Mouse (Mus musculus) A20 (cell line): ENCODE results near the gene Endod1.
"Not testable (repeated sequence)": the region's sequence is repeated elsewhere in the genome, so short reads cannot be mapped to it uniquely, and the experiment has no call there.

ENCODE experiments used
- DNase-seq: peaks from one replicate; pipeline ENCODE4 v3.0.0-alpha.2; 2011; ENCODE audit warnings: low read depth, low spot score

Gene Endod1

DNA sequence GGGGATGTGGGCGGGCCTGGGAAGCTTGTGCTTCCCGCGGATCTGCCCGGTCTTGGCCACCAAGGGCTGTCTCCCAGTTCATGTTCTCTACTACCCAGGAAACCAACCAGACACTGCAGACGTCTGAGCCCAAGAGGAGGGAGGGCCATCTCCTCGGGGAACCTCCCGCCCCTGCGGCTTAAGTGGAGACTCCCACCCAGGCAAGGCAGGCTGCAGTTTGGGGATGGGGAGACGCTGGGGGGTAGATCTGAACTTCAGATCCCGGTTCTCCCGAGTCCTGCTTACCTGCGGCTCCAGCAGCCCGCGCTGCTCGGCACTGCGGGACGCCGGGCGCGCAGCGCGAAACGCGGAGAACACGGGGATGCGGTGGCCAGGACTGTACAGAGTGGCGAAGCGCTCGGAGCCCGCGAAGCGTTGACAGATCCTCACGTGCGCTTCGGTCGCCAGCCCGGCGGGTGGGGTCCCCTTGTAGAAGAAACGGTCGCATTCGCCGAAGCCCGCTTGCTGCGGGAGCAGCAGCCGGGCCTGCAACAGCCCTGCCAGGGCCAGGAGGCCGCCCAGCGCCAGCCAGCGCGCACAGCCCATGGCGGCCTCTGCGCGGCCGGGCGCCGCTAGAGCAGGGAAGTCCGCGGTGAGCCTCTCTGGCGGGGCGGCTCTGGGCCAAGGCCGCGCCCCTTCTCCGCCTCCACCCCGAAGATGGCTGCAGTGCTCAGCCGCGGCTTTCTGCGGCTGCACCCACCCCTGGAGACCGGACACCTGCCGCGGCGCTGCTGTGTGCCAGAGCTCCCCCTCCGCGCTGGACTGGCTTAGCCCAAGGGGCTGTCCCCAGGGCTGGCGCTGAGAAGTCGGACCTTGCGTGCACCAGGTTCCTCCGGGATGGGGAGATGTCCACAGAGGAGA lies 671 bp downstream of the Endod1 start:
- peak; percentile 93 for DNase-seq

DNA sequence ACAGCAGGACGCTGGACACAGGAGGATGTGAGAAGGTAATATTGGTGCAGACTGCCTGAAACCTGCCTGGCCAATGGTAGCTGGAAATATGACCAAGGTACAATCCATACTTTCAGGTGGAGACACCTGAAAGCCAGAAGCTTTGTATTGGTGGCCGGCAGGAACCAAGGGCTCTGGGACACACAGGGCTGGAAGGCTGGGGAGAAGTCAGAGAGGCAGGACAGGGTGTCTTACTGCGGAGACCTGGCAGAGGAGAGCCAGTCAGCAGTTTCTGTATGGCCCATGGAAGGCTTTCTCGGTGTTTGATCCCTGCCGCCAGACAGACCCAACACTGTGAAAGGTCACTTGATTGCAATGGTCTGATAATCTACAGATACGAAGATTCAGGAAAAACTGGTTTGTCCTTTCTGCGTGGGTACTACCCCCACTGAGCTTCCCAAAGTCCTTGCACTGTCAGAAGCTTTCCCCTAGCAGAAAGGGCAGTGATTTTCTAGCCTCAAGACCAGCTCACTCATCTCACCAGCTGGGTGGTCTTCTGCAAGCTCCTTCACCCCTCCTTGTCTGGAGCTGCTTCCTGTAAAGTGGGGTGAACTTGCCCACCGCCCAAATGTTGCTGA lies 1.4 kb downstream of the Endod1 start:
- DNase-seq: no peak

DNA sequence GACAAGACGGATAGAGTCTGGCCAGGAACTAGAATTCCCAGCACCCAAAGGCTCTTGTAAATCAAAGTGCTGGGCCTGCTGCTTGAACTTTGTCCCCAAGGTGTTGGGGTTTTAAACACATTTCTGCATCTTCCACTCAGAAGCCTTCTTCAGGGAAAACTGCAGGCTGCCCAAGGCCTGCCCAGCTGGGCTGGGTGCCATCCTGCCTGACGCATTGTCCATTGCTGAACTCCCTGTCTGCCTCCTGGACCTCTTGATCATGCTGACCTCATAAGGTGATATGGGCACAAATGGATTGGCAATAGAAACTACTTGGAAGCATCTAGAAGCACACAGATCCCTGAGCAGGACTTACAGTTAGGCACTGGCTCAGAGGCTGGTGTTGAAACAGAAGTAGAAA lies 3.2 kb downstream of the Endod1 start:
- no peak for DNase-seq

DNA sequence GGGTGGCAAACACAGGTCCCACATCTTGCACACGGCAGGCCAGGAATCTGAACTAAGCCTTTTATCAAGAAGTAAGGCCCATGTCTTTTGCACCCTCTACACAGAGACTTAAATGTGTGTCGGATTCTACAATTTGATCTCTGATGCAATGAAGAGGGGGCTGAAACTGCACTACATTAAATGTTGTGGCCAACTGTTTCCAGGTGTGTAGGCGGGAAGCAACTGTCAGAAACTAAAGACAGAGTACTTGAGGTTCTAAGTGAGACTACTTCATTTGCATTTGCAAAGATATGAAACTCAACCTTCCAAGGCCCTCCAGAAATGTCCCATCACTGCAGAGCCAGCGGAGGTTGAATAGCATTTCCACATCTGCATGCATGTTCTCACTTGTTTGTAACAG lies 5.2 kb downstream of the Endod1 start:
- DNase-seq: peak; percentile 10

DNA sequence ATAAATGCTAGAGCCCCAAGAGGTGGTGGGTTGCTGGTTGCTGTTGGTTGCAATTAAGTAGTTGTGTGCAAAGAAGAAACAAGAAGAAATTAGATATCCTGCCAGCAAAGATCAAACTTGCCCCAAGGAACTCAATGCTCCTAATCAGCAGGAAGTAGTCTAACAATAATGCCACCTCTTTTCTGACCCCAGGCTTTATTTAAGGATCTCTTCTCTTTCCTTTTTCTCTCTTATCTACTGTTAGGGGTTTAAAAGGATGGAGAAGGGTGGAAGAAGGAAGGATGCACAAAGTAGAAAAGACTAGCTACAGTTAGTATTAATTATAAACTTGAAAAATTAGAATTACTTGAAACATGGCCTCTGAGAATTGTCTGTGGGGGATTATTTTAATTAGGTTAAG lies 8.9 kb downstream of the Endod1 start:
- DNase-seq: no peak

DNA sequence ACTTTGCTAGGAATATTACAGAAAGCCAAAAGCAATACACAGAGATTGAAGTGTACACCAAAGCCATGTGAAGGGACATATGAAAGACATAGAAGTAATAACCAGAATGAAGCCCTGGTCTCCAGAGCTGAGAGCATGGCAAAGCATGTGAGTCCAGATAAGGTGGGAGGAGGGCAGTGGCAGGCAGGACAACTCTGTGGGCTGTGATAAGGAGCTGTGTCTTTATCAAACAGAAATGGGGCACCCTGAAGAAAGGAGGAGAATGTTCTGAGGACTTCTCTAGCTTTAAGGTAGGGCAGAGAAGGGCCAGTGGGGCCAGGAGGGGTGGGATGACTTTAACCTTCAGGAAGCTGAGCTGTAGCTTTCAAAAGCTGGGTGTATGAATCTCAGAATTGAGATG lies 12.0 kb downstream of the Endod1 start:
- no peak for DNase-seq

DNA sequence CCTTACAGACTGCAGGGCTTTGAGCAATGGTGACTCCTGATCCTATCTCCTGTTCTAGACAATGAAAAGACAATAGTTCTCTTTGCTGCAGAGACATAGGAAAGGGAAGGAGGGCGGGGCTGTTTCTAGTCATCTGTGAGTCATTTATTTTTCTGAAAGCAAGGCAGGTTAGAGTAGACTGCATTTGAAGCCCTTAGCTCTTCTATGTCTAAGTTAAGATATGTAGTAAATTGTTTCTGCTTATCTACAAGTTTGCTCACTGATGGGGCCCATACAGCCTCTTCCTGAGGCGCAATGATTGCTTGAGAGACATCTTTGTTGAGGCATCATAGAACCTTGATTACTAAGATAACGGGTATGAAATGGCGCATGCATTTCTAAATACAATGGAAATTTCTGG lies 13.5 kb downstream of the Endod1 start:
- DNase-seq: no peak

DNA sequence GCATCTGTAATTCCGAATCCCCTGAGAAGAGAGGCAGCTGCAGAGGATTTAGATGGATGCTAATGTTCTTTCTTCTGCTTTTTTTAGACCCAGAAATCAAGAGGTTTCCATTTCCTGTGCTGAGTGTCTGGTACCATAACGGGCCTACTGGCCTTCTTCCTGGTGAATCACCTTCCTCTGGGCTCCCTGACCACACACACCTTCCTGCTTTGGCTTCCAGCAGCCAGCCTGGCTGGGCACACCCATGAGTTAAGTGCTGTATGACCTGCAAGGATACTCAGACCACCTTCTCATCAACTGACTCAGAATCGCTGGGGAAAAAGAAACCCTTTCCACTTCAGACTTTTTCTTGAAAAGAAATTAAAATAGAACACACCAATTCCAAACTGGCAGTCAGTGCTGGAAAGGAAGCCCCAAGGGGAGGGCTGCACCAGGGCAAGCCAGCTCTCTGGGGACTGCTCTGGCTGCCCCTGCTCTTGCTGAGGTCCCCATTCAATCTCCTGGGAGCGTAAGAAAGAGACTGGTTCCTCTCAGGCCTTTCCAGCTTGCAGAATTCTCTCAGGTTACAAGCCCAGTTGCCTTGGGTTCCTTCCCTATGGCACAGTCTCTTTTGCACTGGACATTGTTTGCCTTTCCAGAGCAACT lies 15.7 kb downstream of the Endod1 start:
- no peak for DNase-seq

DNA sequence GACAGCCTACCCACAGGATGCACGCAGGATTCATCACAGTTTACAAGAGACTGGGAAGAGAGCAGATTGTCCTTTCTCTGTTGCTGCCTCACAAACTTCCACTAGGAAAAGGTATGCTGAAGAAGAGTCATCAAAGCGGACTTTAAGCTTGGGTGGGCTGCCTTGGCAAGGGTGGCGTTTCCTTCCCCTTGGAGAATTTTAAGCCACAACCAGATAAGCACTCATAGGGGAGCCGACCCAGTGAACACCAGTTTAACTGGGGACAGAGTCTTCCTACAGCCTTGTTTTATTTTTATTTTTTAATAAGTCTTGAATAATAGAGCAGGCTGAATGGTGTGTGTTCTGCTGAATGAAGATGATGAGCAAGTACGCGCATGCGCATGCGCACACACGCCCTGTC lies 16.6 kb downstream of the Endod1 start:
- DNase-seq: no peak

DNA sequence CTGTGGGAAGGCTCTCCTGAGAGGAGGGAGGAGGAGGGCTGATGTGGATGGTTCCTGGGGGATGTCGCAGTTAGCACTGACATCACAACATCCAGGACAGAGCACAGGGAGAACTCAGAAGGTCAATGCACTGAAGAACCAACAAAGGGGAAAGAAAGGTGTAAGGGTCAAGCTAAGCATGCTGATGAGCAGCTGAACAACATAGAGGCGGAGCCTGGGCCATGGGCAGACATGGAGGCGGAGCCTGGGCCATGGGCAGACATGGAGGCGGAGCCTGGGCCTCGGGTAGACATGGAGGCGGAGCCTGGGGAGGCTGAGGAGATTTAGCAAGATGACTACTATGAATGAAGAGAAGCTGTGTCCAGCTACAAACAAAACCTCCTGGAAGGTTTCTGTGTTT lies 17.8 kb downstream of the Endod1 start:
- peak; percentile 61 for DNase-seq

DNA sequence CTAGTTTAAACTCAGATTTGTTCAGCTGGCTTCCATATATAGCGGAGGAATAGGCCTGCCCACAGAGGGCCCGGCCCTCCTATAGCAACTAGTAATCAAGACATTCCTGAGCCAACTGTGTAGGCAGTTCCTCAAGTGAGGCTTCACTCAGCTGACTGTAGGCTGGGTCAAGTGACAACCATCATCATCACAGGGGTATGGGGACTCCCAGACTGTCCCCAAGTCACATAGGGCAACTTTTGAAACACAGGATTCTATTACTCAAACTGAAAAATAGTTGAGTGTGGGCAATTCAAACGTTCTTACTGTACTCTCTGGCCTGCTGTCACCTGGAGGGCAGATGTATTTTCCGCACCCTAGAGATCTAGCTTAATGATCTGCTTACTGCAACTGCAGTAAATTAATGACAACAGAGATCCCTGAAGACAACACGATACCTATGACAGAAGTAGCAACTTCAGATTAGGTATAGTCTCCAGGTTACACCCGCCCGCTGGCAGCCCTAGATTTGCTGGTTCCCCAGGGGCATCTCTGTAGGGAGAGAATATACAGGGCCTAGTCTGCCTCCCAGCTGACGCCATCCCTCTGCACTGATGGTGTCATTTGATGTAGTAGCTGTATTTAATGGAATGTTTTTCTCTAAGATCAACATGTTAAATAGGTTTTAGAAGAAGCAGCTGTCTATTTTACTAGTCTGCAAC lies 19.1 kb downstream of the Endod1 start:
- DNase-seq: no peak

DNA sequence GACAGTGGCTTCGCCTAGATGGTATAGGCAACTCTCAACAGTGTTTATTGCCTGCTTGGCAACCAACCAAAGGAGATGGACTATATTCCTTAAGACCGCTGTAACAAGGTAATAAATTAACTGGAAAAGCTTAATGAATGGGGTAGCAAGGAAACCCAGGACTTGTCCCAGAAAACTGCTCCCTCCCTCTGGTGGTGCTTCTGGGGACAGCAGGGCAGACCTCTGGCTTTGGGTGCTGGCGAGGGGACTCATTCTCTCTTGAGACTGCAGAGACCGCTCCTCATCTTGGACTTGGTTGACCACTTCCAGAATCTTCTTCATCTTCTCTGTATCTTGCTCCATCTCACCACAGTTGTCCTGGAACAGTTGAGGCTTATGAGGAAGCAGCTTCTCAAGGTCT lies 24.3 kb downstream of the Endod1 start:
- DNase-seq: no peak

DNA sequence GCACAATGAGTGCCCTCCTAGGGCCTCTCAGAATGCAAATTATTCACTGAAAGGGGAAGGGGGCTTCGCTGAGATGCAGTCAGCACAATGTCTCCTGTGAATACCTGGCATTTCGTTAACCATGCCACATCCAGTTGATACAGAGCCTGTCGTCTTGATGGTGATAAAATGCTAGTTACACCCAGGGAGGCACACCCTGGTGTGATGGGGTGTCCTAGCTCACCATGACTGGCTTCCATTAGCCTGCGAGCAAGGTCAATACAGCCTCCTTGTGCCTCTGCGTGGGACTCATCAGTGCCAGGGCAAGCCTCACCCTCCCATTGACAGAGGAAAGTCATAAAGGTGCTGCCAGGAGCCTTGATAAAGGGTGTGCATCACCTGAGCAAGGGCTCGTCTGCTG lies 26.5 kb downstream of the Endod1 start:
- no peak for DNase-seq

DNA sequence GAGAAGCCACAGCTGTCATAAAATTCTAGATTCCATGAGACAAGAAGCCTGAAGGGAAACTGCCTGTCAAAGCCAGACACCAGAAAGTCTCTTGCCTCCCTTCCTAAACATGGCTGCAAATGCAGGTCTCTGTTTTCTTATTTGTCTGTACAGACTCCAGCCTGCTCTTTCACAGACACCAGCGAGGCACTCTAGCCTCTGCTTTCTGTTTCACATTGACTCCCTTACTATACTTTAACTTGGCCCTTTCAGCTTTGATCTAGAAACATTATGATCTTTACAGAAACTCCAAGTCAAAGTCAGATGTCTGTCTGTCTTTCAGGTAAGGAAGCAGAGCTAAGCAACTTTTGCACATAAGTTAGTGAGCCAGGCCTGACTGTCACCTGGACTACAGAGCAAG lies 29.0 kb downstream of the Endod1 start:
- peak; percentile 27 for DNase-seq

DNA sequence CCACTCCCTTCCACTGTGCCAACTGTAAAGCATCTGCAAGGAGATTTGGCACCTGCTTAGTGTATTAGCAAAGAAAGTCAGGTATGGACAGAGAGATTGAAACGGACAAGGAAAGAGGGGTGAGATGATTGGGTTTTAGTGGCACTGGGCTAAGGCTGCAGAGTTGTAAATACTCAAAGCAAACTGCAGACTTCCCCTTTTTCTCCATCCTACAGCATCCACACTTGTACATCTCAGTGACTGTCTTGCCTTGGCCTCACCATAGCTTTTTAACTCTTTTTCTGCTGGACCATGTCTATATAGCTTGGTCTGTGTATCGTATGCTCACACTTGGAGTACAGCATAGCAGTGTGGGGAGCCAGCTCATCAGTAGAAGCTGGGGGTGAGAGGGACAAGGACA lies 30.5 kb downstream of the Endod1 start:
- DNase-seq: no peak

DNA sequence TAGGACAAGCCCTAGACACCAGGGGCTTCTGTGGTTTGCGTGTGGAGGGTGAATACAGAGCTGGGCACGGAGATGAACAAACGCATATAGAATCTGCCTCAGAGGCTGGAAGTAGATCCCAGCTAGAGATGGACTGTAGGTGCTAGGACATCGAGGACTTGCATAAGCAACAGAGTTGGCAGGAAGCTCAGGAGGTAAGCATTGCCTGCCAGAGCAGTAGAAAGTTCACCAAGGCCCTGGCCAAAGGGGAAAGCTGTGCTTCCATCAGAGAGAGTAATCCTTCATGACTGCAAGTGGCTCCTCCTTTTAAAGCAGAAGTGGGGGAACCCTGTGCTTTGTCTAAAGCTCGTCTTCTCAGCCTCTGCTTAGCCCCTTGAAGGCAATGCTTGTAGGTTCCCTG lies 31.9 kb downstream of the Endod1 start:
- no peak for DNase-seq

DNA sequence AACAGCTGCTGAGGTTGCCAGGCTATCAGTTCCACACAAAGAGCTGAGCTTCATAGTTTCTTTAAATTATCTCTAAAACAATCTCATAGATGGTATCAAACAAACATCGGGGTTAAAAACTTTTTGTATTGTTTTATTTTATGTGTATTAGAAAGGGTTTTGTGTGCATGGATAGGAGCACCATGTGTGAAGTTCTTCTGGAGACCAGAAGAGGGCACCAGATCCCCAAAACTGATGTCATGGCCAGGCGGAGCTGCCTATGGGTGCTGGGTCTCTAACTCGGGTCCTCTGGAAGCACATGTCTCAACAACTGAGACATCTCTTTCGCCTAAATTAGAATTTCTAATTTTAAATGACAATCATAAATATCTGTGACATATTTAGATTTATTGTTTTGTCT lies 32.9 kb downstream of the Endod1 start:
- peak; percentile 59 for DNase-seq

DNA sequence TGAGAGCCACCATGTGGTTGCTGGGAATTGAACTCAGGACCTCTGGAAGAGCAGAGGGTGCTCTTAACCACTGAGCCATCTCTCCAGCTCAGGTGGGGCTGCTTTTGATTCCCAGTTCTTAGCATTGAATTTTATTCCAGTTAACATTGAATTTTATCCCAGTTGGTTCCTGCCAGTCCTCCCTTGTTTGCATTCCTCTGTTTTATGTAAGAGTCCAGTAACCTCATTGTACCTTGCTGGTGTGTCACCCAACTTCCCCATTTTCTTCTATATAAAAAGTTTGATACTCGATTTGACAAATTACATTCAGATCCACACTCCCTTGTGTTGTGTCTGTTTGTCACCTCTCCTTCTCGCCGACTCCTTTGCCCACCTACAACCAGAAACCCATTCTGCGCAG lies 35.4 kb downstream of the Endod1 start:
- not testable (repeated sequence) for DNase-seq

DNA sequence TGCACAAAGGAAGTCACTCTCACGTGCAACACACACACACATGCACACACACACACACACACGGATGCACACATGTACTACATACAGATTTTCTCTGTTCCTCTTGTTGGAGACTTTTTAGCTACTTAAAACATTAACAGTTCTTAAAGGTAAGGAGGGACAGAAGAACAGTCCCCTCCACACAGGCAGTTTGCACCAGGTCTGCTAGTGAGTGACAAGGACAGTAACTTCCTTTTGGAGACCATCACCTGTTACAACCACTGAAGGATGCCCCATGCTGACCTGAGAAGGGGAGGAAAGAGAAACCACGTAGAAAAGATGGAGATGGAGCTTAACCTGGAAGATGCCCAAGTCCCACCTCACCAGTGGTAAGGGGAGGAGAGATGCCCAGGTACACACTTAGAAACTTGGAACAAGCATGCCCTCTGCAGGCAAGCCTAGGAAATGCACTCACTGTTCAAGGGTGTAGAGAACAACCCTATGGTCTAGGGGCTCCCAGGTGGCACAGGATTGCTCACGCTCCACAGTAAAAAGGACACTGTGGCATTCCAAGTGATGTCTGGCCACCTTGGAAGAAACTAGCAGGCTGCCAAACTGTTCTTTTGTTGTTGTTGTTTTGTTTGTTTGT lies 39.2 kb downstream of the Endod1 start:
- DNase-seq: peak; percentile 76

DNA sequence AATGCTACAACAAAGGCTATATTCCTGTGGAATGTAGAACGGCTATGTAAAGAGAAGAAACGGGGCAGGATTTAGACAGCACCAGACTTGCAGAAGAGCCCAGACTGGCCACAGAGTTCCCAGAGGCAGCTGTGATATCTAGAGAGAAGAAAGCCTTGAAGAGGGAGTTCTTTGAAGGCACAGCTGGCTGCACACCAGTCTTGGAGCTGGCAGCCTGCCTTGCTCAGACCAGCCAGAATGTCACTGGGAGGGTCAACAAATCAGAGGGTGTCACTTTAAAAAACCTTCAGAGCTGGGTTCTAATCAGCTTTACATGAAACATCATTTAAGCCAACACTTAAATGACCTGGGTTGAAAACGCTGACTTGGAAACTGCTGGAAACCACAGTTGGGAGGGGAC lies 42.6 kb downstream of the Endod1 start:
- no peak for DNase-seq

DNA sequence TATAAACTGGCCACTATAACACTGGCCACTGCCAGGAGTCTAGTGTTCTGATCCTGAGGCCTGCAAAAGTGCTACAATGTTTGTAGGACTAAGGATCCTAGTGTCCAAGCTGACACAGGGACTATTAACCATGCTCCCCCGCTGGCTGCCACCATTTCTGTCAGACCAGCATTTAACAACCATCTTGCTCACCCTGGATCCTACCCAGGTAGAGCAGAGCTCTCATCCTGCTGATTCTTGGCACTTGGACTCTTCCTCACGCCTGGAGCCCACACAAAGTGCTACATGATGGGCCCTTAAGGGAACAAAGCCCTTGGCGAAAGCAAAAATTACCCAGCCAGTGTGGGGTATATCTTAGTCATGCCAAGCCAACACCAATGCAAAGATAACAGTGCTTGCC lies 44.4 kb downstream of the Endod1 start:
- no peak for DNase-seq

DNA sequence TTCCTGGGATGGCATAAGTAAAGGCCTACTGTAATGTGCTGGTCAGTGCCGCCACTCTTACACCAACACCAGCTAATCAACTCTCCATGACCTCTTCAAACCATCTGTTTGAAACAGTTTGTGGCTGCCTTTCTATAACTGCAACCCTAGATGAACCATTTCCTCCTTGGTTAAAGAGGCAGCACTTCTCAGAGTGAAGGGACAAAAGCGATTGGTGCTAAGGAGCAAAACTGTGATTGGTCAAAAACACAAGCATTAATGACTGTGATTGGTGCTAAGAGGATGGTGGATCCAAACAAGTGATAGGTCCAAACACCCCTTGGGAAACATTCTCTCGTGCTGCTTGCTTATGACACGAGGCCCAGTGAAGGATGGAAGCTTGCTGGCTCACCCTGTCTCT lies 45.5 kb downstream of the Endod1 start:
- peak; percentile 15 for DNase-seq
